Mouse (Mus musculus) myocyte (in vitro differentiated cells): ENCODE results near the gene Hdac9.

Experiments
- CEBPB ChIP-seq: IDR thresholded peaks from 2 replicates; pipeline ENCODE4 v1.6.1; 2011; ENCODE audit warnings: mild to moderate bottlenecking, moderate library complexity; ENCODE audit not compliant: poor library complexity, insufficient read depth, severe bottlenecking
- E2F4 ChIP-seq: IDR thresholded peaks from one replicate; pipeline ENCODE4 v1.6.1; 2011; ENCODE audit warnings: mild to moderate bottlenecking, control low read depth, moderate library complexity; ENCODE audit not compliant: insufficient read depth
- MAX ChIP-seq: IDR thresholded peaks from one replicate; pipeline ENCODE4 v1.6.1; 2011; ENCODE audit warnings: low read depth, mild to moderate bottlenecking, control low read depth
- MYOG ChIP-seq, 3 experiments: IDR thresholded peaks; one replicate each; pipeline ENCODE4 v1.6.1; 2011; ENCODE audit warnings: control low read depth in 2 of 3, low read depth in 2 of 3, mild to moderate bottlenecking in 2 of 3; ENCODE audit not compliant: insufficient read length in 2 of 3, control insufficient read depth in 1 of 3, insufficient read depth in 1 of 3
- POLR2A ChIP-seq: IDR thresholded peaks from one replicate; pipeline ENCODE4 v1.6.1; 2011; ENCODE audit warnings: low read depth, mild to moderate bottlenecking, control low read depth, moderate library complexity; ENCODE audit not compliant: insufficient read length
- POLR2AphosphoS2 ChIP-seq: IDR thresholded peaks from one replicate; pipeline ENCODE4 v1.6.1; 2011; ENCODE audit warnings: low read depth, control low read depth; ENCODE audit not compliant: insufficient read length
- REST ChIP-seq: IDR thresholded peaks from one replicate; pipeline ENCODE4 v1.6.1; 2011; ENCODE audit warnings: mild to moderate bottlenecking, control low read depth, moderate library complexity; ENCODE audit not compliant: insufficient read depth, insufficient read length
- TCF12 ChIP-seq: IDR thresholded peaks from one replicate; pipeline ENCODE4 v1.6.1; 2011; ENCODE audit warnings: mild to moderate bottlenecking, control low read depth; ENCODE audit not compliant: poor library complexity, insufficient read depth, severe bottlenecking

DNA sequence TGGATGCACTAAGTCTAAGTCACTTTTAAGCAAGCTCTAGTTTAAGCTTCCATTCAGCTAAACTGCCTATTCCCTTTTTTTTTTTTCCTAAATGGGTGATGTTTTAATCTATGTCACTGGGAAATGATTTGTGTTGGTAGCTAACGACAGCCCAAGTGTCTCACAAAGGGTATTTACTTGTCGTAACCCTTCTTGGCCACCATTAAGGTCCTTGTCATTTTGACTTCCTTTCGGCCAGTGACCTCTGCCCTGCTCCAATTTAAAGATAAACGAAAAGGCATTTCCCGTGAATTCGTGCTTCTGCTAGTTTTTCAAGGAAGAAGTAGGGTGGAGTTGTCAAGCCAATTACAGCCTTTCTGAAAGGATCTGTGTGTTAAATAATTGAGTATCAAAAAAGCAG, 565.0 kb downstream of the Hdac9 start:
- TF ChIP-seq POLR2A: no peak
- no peak for TF ChIP-seq MAX
- no peak for TF ChIP-seq E2F4
- TF ChIP-seq REST: no peak
- TF ChIP-seq POLR2AphosphoS2: no peak
- TF ChIP-seq TCF12: no peak
- no peak for TF ChIP-seq MYOG (IDR thresholded peaks at IDR 0.05; ENCODE audit: control insufficient read depth in 1 of 3, insufficient read depth in 1 of 3, insufficient read length in 2 of 3, low read depth in 2 of 3)
- no peak for TF ChIP-seq CEBPB
